Mouse (Mus musculus): ENCODE measurements around the gene Mindy3.

The Mindy3 gene

GRCm38 (mm10) chr2:12371401-12371800 lies 47.9 kb downstream of the Mindy3 start:
- DNase-seq (ENCODE audit: low spot score in 2 of 2) = no peak

DNA sequence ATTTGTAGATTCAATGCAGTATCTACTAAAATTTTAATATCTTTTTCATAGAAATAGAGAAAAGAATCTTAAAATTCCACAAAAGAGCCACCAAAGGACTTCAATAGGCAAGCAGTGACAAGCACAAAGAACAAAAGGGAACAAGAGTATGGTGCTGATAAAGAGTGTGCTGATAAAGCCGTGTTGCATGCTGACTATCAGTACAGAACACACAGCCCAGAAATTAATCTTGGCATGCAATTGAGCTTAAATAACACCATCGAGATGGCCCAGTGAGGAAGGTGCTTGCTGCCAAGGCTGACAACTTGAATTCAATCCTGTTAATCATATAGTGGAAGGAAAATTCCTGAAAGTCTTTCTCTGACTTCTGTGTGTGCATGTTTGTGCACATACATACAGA lies 50.8 kb downstream of the Mindy3 start:
- DNase-seq (ENCODE audit: low spot score in 2 of 2) = no peak

DNA sequence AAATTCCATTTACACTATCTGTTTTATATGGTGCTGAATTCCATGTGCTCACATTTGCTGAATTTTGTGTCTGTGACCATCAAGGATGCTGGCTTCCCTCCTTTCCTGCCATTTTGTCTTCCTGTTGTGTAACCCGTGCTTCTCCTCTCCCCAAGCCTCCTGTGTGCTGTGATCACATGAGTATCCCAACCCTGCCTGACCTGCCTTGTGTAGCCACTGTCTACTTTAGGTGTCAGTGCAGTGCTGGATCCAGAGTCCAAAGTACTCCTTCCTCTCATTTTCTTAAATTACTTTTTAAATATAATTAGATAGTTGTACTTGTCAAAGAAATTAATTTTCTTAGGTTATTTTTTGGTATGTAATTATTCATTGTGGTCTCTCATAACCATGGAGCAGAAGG lies 51.3 kb downstream of the Mindy3 start:
- no peak for DNase-seq (ENCODE audit: low spot score in 2 of 2)

- no peak for DNase-seq (ENCODE audit: low spot score in 2 of 2)
These were observed 58.0 kb downstream of the Mindy3 start for GRCm38 (mm10) chr2:12361310-12361709.

- no peak for DNase-seq (ENCODE audit: low spot score in 2 of 2)
These were observed 64.4 kb downstream of the Mindy3 start for GRCm38 (mm10) chr2:12354837-12355236.

- DNase-seq (ENCODE audit: low spot score in 2 of 2) = no peak
These were observed 70.4 kb downstream of the Mindy3 start for GRCm38 (mm10) chr2:12348914-12349313.

GRCm38 (mm10) chr2:12331962-12332361 lies 87.3 kb downstream of the Mindy3 start:
- no peak for DNase-seq (ENCODE audit: low spot score in 2 of 2)

DNA sequence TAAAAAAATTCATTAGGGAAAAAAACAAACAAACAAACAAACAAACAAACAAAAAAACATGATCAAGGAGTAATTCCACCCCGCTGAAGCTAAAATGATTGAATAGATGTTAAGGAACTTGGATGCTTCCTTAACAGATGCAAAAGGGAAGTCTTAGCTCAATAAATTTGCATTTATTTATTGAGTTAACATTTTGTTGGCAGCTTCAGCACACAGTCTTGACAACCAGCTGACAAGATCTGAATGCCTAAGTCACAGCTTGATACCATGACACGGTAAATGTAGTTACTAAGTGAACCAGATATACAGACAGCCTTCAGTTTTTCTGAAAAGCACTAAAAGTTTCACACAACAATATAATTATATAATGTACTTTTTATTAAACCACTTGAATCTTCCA lies 89.7 kb downstream of the Mindy3 start:
- no peak for DNase-seq (ENCODE audit: low spot score in 2 of 2)

- DNase-seq (ENCODE audit: low spot score in 2 of 2) = no peak
These were observed 90.2 kb downstream of the Mindy3 start for GRCm38 (mm10) chr2:12329068-12329407.

GRCm38 (mm10) chr2:12328355-12329067 lies 90.8 kb downstream of the Mindy3 start:
- no peak for DNase-seq (ENCODE audit: low spot score in 2 of 2)

- no peak for DNase-seq (ENCODE audit: low spot score in 2 of 2)
These were observed 91.4 kb downstream of the Mindy3 start for GRCm38 (mm10) chr2:12327691-12328354.

- no peak for DNase-seq (ENCODE audit: low spot score in 2 of 2)
These were observed 92.1 kb downstream of the Mindy3 start for GRCm38 (mm10) chr2:12327216-12327615.

- no peak for DNase-seq (ENCODE audit: low spot score in 2 of 2)
These were observed 93.4 kb downstream of the Mindy3 start for GRCm38 (mm10) chr2:12325868-12326267.

- no peak for DNase-seq (ENCODE audit: low spot score in 2 of 2)
These were observed 93.9 kb downstream of the Mindy3 start for GRCm38 (mm10) chr2:12325417-12325816.

DNA sequence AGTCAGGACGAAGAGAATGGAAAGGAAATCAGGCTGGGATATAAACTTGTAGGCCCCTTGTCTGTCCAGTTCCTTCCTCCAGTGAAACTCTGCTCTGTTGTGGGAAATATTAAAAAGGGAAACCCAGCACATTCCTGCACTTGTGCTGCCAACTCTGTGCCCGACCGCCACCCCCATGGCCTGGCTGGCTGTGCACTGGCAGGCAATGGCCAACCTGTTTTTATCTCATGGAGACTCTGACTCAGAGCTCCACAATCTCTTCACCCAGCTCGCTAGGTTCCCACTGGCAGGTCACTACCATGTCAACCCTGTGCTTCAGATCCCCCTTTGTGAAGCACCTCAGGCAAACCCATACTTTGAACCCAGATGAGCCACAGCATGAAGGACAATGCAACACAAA lies 98.4 kb downstream of the Mindy3 start:
- DNase-seq (ENCODE audit: low spot score in 2 of 2) = no peak

DNA sequence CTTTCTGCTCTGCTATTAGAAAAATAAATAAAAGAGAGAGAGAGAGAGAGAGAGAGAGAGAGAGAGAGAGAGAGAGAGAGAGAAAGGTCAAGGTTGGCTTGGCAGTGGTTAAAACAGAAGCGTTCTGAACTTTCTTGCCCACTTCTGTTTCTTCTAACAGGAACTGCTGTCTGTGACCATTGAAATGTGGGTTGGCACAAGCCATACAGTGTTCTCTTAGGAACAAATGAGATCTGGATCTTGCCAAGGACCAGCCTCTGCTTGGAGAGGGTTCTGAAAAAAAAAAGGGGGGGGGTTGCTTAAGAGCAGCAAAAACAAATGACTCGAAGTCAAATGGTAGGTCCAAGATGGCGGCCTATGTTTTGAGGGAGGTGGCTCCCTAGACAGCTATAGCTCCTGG lies 100.6 kb downstream of the Mindy3 start:
- DNase-seq (ENCODE audit: low spot score in 2 of 2) = no peak

DNA sequence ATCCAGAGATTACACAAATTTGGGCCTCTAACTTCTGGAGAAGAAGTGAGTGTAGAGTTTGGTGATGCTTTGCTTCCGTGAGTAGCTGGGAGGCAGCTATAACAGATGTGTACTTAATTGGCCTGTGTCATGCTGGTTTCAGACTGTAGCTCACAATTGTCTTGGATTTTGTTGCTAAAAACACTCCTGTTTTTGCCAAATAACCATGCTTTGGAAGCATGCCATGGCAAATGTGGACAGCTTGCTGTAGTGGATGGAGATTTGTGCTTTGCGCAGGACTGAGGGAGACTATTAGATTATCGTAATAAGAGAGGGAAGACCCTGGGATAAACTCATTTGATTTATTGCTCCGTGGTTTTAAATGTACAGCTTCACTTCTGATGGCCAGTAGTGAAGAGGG lies 101.2 kb downstream of the Mindy3 start:
- no peak for DNase-seq (ENCODE audit: low spot score in 2 of 2)

DNA sequence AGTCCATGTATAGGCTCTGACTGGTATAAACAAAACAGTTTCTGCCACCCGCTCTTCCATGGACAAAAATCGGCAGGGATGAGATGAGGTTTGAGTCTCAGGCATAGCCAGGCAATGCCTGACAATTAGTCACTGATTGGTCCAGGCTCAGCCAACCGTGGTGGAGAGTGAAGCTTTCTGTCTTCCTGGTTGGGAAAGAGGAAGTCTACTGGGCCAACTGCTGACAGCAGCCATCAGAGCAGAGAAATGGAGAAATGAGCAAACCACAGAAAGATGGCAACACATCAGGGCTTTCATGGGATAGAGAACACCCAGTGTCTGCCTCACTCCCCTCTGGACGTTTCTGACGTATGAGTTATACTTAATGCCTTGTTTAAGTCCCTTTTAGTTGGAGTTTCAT lies 101.9 kb downstream of the Mindy3 start:
- DNase-seq (ENCODE audit: low spot score in 2 of 2) = no peak

DNA sequence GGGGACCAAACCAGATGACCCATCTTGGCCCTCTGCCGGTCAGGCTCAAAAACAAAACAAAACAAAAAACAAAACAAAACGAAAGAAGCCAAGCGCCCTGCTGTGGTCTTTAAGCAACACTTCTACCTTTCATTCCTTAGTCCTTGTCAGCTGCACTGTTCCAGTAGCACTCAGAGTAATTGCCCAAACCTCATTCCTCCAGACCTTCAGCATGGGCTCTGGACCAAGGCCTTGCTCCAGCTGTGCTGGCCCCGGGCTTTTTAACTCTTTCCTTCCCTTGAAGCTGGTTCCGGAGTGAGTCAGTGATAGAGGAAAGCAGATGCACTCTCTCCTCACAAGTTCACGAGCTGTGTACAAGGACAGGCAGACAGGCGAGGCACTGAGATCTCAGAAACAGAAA lies 102.9 kb downstream of the Mindy3 start:
- no peak for DNase-seq (ENCODE audit: low spot score in 2 of 2)

DNA sequence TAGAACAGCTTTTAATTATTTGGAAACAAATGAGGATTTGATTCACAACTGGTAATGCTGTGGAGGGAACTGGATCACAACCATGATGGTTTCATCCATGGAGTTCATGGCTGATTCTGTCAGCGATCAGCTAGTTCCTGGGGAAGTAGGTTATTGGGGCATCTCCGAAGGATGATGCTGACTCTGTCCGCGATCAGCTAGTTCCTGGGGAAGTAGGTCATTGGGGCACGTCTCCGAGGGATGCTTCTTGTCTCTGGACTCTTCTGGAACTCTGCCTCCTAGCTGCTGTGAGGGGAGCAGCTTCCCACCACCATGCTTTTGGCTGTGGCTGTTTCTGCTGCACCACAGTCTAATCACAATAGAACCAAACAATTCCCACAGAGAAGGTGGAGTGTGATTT lies 105.2 kb downstream of the Mindy3 start:
- DNase-seq (ENCODE audit: low spot score in 2 of 2) = no peak

- DNase-seq (ENCODE audit: low spot score in 2 of 2) = no peak
These were observed 110.8 kb downstream of the Mindy3 start for GRCm38 (mm10) chr2:12308466-12308865.

DNA sequence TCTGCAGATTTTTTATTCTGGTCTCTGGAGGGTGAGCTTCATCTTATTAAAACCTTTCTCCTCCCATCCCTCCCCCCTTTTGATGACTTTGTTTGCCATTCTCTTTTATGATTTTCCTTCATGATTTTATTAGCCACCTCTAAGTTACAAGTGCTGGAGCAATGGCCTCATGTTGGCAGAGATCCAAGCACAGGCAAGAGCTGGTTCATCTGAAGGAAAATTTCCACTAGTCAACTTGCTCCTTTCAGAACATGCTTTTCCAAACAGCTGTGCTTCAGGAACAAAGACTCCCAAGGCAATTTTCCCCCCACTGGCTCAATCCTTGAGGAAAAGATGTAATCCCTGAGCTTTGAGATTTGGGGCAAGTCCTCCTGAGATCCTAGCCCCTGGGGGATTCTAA lies 112.0 kb downstream of the Mindy3 start:
- no peak for DNase-seq (ENCODE audit: low spot score in 2 of 2)

- no peak for DNase-seq (ENCODE audit: low spot score in 2 of 2)
These were observed 114.1 kb downstream of the Mindy3 start for GRCm38 (mm10) chr2:12305064-12305650.

Measured in frontal cortex, postnatal 36 days (tissue).